Mouse (Mus musculus) neural tube, embryonic 14.5 days (tissue): Measurements from ENCODE around the gene Nt5dc2. TPM values are rescaled to one million over a fixed set of nuclear protein-coding genes. Genes with fewer than 3 reads are reported as not detected.

ENCODE experiments used
- ATAC-seq: fragments of 200-750 bp; cut with Nextera tagmentation; 2 replicates; pipeline ENCODE4 v1.8.0; 2017; ENCODE audit warnings: low read depth, mild to moderate bottlenecking, moderate TSS enrichment, moderate library complexity
- H3K27ac ChIP-seq: fragments of 300-500 bp; sonication (generic); 2 replicates; pipeline ENCODE4 v1.5.1; 2014; ENCODE audit warnings: low read depth, mild to moderate bottlenecking, control low read depth, low read length, moderate library complexity, mixed read lengths
- H3K27me3 ChIP-seq: fragments of 300-500 bp; sonication (generic); 2 replicates; pipeline ENCODE4 v1.6.1; 2014; ENCODE audit warnings: low read length; ENCODE audit not compliant: control insufficient read depth, insufficient read depth
- H3K36me3 ChIP-seq: fragments of 300-500 bp; sonication (generic); 2 replicates; pipeline ENCODE4 v1.6.1; 2014; ENCODE audit warnings: low read length, mixed read lengths; ENCODE audit not compliant: control insufficient read depth, insufficient read depth
- H3K4me1 ChIP-seq: fragments of 300-500 bp; sonication (generic); 2 replicates; pipeline ENCODE4 v1.6.1; 2014; ENCODE audit warnings: low read length; ENCODE audit not compliant: control insufficient read depth, insufficient read depth
- H3K4me2 ChIP-seq: fragments of 300-500 bp; sonication (generic); 2 replicates; pipeline ENCODE4 v1.6.1; 2014; ENCODE audit warnings: mild to moderate bottlenecking, low read depth, low read length, control low read depth
- H3K4me3 ChIP-seq: fragments of 300-500 bp; sonication (generic); 2 replicates; pipeline ENCODE4 v1.5.1; 2014; ENCODE audit warnings: low read depth, low read length, control low read depth, mixed read lengths
- H3K9ac ChIP-seq: fragments of 300-500 bp; sonication (generic); replicated peaks from 2 replicates; pipeline ENCODE4 v1.6.1; 2014; ENCODE audit warnings: low read depth, mild to moderate bottlenecking, control low read depth, low read length, mixed read lengths
- H3K9me3 ChIP-seq: fragments of 300-500 bp; sonication (generic); 2 replicates; pipeline ENCODE4 v1.6.1; 2016; ENCODE audit warnings: low read length; ENCODE audit not compliant: control insufficient read depth
- WGBS: fragments of 180-500 bp; shearing (Covaris S2); extraction: QIAGEN DNeasy Blood & Tissue Kit; methylation state at CpG from one replicate; pipeline ENCODE4 v1.1.7; 2014; 5-methylcytosine and 5-hydroxymethylcytosine counted together
- polyA plus RNA-seq: library from polyadenylated mRNA; unstranded; fragments of >200 nt; fragmentation: Nextera tagmentation; extraction: Ambion mirVana; gene quantifications from 2 replicates; pipeline ENCODE4 v1.2.1, GENCODE M21; 2014

The Nt5dc2 gene
- polyA plus RNA-seq, 1 experiment from 2014 or later = 219 TPM

DNA sequence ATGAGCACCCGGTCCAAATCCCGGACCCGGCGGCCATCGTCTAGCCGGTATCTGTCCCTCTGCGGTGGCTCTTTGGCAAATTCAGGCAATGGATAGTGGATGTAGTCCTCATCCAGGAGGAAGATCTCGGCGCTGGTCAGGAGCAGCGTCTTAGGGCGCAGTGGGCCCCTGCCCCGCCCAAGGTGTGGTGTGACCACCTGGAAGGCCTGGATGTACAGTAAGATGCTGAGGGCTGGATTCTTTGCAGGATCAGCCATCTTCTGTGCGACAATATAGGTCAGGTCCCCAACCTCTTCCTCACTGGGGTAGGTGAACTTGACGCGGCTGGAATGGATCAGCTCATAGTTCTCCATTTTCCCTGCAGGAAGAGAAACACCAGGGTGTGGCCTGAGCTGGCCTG lies 41.0 kb downstream of the Nt5dc2 start:
- WGBS = 98% methylated on average over 15 of the region's 15 CpGs
- H3K9ac ChIP-seq = no peak overlapping the region

GRCm38 (mm10) chr14:31172781-31173455 lies 42.1 kb downstream of the Nt5dc2 start:
- Histone ChIP-seq H3K27ac (no peak overlapping the region), H3K9ac (no peak overlapping the region), H3K9me3 (no peaks in the 10 kb centered on the region), H3K27me3 (no peaks in the 10 kb centered on the region), H3K4me1 (no peaks in the 10 kb centered on the region), H3K4me2 (no peak overlapping the region), H3K36me3 (peaks cover 77% of the 10 kb centered on the region), H3K4me3 (no peak overlapping the region)
- no peak for ATAC-seq
- 89% methylated on average over 18 of the region's 18 CpGs for WGBS

More for the DNA sequence above, 41.0 kb downstream of the Nt5dc2 start:
- no peak overlapping the region for H3K27ac ChIP-seq
- H3K4me2 ChIP-seq = no peak overlapping the region
- H3K36me3 ChIP-seq = peaks cover 67% of the 10 kb centered on the region
- no peak for ATAC-seq
- no peaks in the 10 kb centered on the region for H3K9me3 ChIP-seq
- no peak overlapping the region for H3K4me3 ChIP-seq
- H3K27me3 ChIP-seq = no peaks in the 10 kb centered on the region
- no peaks in the 10 kb centered on the region for H3K4me1 ChIP-seq

DNA sequence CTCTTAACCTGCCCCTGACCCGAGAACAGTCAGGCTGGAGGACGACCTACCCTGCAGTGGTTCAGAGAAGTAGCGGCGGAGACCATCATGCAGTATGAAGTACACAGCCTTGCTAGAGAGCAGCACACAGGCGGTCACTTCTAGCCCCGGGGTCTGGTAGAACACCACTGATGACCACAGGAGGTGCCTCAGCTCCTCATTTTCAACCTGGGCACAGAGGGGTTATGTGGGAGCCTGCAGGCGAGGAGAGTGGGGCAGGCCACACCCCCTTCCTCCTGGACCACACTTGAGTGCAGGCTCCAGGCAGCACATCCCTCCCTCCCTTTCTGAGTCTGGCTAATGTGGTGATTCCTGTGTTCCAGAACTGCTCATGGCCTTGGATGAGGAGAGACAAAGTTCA lies 42.7 kb downstream of the Nt5dc2 start:
- Histone ChIP-seq H3K4me1 (no peaks in the 10 kb centered on the region), H3K9me3 (no peaks in the 10 kb centered on the region), H3K4me3 (no peak overlapping the region), H3K27ac (no peak overlapping the region), H3K9ac (no peak overlapping the region), H3K36me3 (peaks cover 77% of the 10 kb centered on the region), H3K27me3 (no peaks in the 10 kb centered on the region), H3K4me2 (no peak overlapping the region)
- ATAC-seq = no peak
- WGBS = 90% methylated on average over 7 of the region's 7 CpGs

- no peaks in the 10 kb centered on the region for H3K27me3 ChIP-seq
- H3K36me3 ChIP-seq = peaks cover 87% of the 10 kb centered on the region
- H3K9me3 ChIP-seq = no peaks in the 10 kb centered on the region
- no peak overlapping the region for H3K4me2 ChIP-seq
- no peak overlapping the region for H3K9ac ChIP-seq
- H3K27ac ChIP-seq = no peak overlapping the region
- no peaks in the 10 kb centered on the region for H3K4me1 ChIP-seq
- H3K4me3 ChIP-seq = no peak overlapping the region
- no peak for ATAC-seq
- WGBS = 93% methylated on average over 14 of the region's 16 CpGs
Observed at GRCm38 (mm10) chr14:31177287-31177686, 46.4 kb downstream of the Nt5dc2 start.

GRCm38 (mm10) chr14:31177715-31178114 lies 46.9 kb downstream of the Nt5dc2 start:
- H3K4me2 ChIP-seq = no peak overlapping the region
- H3K4me3 ChIP-seq = no peak overlapping the region
- WGBS = 90% methylated on average over 5 of the region's 5 CpGs
- H3K36me3 ChIP-seq = peaks cover 87% of the 10 kb centered on the region
- no peaks in the 10 kb centered on the region for H3K9me3 ChIP-seq
- H3K27me3 ChIP-seq = no peaks in the 10 kb centered on the region
- H3K27ac ChIP-seq = no peak overlapping the region
- H3K9ac ChIP-seq = no peak overlapping the region
- no peaks in the 10 kb centered on the region for H3K4me1 ChIP-seq
- no peak for ATAC-seq

DNA sequence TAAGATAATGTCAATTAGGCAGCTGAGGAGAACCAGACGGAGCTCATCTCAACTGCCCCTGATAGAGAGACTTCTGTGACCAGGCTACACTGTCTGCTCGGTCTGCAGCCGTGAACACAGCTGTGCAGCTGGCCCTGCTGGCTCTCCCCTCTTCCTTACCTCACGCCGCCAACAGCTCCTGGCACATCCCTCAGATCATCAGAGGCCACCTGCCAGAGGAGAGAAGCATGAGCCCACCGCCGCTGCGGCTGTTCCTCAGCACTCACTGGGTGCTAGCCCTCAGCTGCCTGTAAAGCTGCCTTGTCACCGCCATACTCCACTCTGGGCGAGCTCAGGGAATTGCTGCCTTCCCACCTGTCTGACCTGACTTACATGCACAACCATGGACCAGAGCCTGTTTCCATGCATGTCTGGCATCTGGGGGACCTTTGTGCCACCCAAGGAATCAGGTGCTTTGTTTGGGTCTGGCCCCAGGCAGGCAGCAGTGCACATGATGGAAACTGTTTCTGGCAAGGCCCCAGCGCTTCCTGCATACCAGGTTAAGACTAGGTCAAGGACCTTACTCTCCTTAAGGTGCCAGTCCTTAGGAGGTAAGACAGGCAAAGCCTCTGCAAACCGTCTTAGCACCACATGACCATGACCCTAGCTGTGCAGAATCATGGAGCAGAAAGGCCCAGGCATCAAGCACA lies 49.0 kb downstream of the Nt5dc2 start:
- 92% methylated on average over 12 of the region's 12 CpGs for WGBS
- no peak overlapping the region for H3K9ac ChIP-seq
- H3K4me2 ChIP-seq = no peak overlapping the region
- H3K4me1 ChIP-seq = no peaks in the 10 kb centered on the region
- peaks cover 83% of the 10 kb centered on the region for H3K36me3 ChIP-seq
- no peaks in the 10 kb centered on the region for H3K27me3 ChIP-seq
- H3K9me3 ChIP-seq = no peaks in the 10 kb centered on the region
- ATAC-seq = no peak
- no peak overlapping the region for H3K4me3 ChIP-seq
- H3K27ac ChIP-seq = no peak overlapping the region

DNA sequence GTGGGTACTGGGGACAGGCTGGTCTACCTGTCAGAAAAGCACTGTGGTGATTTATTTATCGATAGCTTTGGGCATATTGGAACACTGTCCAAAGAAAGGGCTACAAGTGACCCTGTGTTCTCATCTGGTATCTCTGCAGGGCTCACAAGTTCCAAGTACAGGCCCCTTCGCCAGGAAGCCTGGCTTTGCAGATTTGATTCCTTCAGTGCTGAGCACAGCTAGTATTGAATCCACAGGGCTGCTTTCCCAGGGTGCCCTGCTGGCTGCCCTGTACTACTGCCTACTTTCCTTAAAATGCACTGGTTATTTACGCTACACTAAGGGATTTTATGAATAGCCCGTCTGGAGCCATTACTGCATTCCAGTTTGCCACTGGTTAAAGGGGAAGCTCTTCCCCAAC lies 50.7 kb downstream of the Nt5dc2 start:
- Histone ChIP-seq H3K4me1 (no peaks in the 10 kb centered on the region), H3K9ac (no peak overlapping the region), H3K27me3 (no peaks in the 10 kb centered on the region), H3K27ac (no peak overlapping the region), H3K4me2 (no peak overlapping the region), H3K4me3 (no peak overlapping the region), H3K9me3 (no peaks in the 10 kb centered on the region), H3K36me3 (peaks cover 82% of the 10 kb centered on the region)
- WGBS = 81% methylated on average over 4 of the region's 4 CpGs
- ATAC-seq = no peak

DNA sequence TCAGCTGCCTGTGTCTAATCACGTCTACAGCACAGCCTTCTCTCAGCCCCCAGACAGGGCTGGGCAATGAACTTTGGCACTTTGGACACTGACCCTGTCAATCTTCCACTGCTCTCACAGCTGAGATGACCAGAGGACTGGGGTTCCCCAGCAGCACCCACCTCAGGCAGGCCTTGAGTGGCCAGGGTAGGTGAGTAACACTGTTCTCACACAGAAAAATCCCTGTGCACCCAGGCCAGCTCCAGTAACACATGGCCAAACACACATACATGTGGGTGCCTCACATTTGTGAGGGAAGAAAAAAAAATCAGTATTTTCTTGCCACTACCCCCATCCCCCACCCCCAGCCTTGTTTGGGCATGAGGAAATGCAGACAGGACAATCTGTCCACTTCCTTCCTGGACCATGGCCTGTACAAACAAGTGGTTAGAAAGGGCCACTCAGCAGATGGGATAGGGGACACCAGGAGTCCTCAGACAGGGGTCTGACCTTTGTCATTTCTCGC lies 52.0 kb downstream of the Nt5dc2 start:
- Histone ChIP-seq H3K27ac (no peak overlapping the region), H3K36me3 (peaks cover 82% of the 10 kb centered on the region), H3K9ac (no peak overlapping the region), H3K9me3 (no peaks in the 10 kb centered on the region), H3K4me2 (no peak overlapping the region), H3K4me3 (no peak overlapping the region), H3K27me3 (no peaks in the 10 kb centered on the region), H3K4me1 (no peaks in the 10 kb centered on the region)
- 80% methylated on average over 2 of the region's 2 CpGs for WGBS
- no peak for ATAC-seq

DNA sequence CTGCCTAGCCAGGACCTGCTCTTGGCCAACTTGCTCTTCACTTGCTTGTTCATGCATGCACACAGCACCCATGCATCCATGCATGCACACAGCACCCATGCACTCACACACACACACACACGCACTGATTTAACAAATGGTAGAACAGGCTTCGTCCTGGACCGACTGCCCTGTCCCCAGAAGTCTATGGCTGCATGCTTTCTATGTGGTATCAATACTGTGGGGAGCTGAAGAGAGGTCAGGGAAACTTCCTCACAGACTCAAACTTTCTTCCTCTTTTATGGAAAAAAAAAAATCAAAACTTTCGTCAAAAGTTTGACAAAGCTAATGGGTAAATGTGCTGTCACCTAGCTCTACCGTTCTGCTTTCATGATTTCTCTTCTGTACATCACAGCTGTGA lies 52.7 kb downstream of the Nt5dc2 start:
- WGBS = 94% methylated on average over 5 of the region's 5 CpGs
- peaks cover 89% of the 10 kb centered on the region for H3K36me3 ChIP-seq
- no peaks in the 10 kb centered on the region for H3K4me1 ChIP-seq
- H3K4me2 ChIP-seq = no peak overlapping the region
- no peak overlapping the region for H3K4me3 ChIP-seq
- H3K27ac ChIP-seq = no peak overlapping the region
- no peaks in the 10 kb centered on the region for H3K9me3 ChIP-seq
- no peak overlapping the region for H3K9ac ChIP-seq
- no peak for ATAC-seq
- H3K27me3 ChIP-seq = no peaks in the 10 kb centered on the region
